Mouse (Mus musculus): ENCODE measurements around the gene Procr. TPM values are rescaled to one million over a fixed set of nuclear protein-coding genes. Genes with fewer than 3 reads are reported as not detected.

Gene Procr
- polyA plus RNA-seq, 1 experiment from 2014 or later, result 2.3 TPM

DNA sequence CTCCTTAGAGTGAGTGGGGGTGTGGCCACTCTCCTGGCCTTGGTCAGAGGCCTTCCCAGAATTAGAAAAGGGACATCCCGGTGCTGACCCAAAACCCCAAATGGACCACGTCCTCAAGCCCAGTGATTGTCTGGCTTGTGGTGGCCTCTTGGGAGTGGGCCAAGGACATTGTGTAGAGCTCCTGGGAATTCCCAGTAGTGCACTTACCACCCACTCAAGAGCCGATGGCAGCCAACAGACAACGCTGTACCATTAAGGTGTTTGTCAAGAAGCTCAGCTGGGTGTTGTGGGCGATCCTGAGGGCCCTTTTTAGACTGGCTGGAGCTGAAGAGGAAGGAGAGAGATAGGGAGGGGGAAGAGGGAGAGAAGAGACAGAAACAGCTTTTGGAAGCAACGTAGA, 33.6 kb downstream of the Procr start:
- WGBS, result 84% methylated on average over 6 of the region's 6 CpGs

DNA sequence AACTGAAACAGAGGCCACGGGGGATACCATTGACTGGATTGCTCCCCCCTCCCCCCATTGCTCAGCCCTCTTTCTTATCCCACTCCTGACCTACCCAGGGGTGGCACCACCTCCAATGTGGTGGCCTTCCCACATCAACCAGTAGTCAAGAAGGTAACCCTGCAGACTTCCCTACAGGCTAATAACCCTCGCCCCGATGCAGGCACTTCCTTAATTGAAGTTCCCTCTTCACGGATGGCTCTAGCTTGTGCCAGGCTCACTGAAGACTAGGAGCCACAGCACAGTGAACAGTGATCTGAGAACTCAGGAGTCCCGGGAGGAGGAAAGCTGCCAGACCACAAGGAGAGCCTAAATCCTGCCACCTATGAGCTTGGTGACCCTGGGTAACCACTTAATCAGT, 36.0 kb downstream of the Procr start:
- ATAC-seq (ENCODE audit: low FRiP score, low TSS enrichment), result no peak

More for the DNA sequence above, 33.6 kb downstream of the Procr start:
- Histone ChIP-seq H3K4me2 (ENCODE audit: low read length) (no peak overlapping the region), H3K9ac (replicated peaks; ENCODE audit: low read length) (no peak overlapping the region), H3K36me3 (ENCODE audit: control insufficient read depth, insufficient read depth, low read length) (no peaks in the 10 kb centered on the region), H3K27me3 (ENCODE audit: control insufficient read depth, insufficient read depth, low read length) (no peaks in the 10 kb centered on the region), H3K4me3 (replicated peaks; ENCODE audit: low read depth, low read length) (no peak overlapping the region), H3K4me1 (ENCODE audit: control insufficient read depth, insufficient read depth, low read length) (no peaks in the 10 kb centered on the region), H3K27ac (replicated peaks; ENCODE audit: low read depth, low read length) (no peak overlapping the region), H3K9me3 (ENCODE audit: control insufficient read depth, low read length) (no peaks in the 10 kb centered on the region)
- ATAC-seq (ENCODE audit: low FRiP score, low TSS enrichment) (no peak), DNase-seq (no peak)

GRCm38 (mm10) chr2:155787949-155788931, 37.3 kb downstream of the Procr start:
- WGBS, result 82% methylated on average over 18 of the region's 18 CpGs
- DNase-seq (no peak), ATAC-seq (ENCODE audit: low FRiP score, low TSS enrichment) (no peak)
- Histone ChIP-seq H3K27ac (replicated peaks; ENCODE audit: low read depth, low read length) (no peak overlapping the region), H3K4me3 (replicated peaks; ENCODE audit: low read depth, low read length) (no peak overlapping the region), H3K4me1 (ENCODE audit: control insufficient read depth, insufficient read depth, low read length) (no peaks in the 10 kb centered on the region), H3K27me3 (ENCODE audit: control insufficient read depth, insufficient read depth, low read length) (no peaks in the 10 kb centered on the region), H3K36me3 (ENCODE audit: control insufficient read depth, insufficient read depth, low read length) (0 out of 2 replicates have a peak, but pooled peaks cover 5% of the 10 kb centered on the region), H3K9ac (replicated peaks; ENCODE audit: low read length) (no peak overlapping the region), H3K4me2 (ENCODE audit: low read length) (no peak overlapping the region), H3K9me3 (ENCODE audit: control insufficient read depth, low read length) (no peaks in the 10 kb centered on the region)

More for the DNA sequence above, 36.0 kb downstream of the Procr start:
- Histone ChIP-seq H3K9me3 (ENCODE audit: control insufficient read depth, low read length) (no peaks in the 10 kb centered on the region), H3K4me1 (ENCODE audit: control insufficient read depth, insufficient read depth, low read length) (no peaks in the 10 kb centered on the region), H3K27ac (replicated peaks; ENCODE audit: low read depth, low read length) (no peak overlapping the region), H3K27me3 (ENCODE audit: control insufficient read depth, insufficient read depth, low read length) (no peaks in the 10 kb centered on the region), H3K36me3 (ENCODE audit: control insufficient read depth, insufficient read depth, low read length) (no peaks in the 10 kb centered on the region), H3K9ac (replicated peaks; ENCODE audit: low read length) (no peak overlapping the region), H3K4me3 (replicated peaks; ENCODE audit: low read depth, low read length) (no peak overlapping the region), H3K4me2 (ENCODE audit: low read length) (no peak overlapping the region)
- 77% methylated on average over 5 of the region's 5 CpGs for WGBS
- no peak for DNase-seq

GRCm38 (mm10) chr2:155792899-155793298, 42.0 kb downstream of the Procr start:
- Histone ChIP-seq H3K4me1 (ENCODE audit: control insufficient read depth, insufficient read depth, low read length) (no peaks in the 10 kb centered on the region), H3K4me2 (ENCODE audit: low read length) (no peak overlapping the region), H3K27ac (replicated peaks; ENCODE audit: low read depth, low read length) (no peak overlapping the region), H3K36me3 (ENCODE audit: control insufficient read depth, insufficient read depth, low read length) (peaks cover 27% of the 10 kb centered on the region), H3K9me3 (ENCODE audit: control insufficient read depth, low read length) (no peaks in the 10 kb centered on the region), H3K27me3 (ENCODE audit: control insufficient read depth, insufficient read depth, low read length) (no peaks in the 10 kb centered on the region), H3K9ac (replicated peaks; ENCODE audit: low read length) (no peak overlapping the region), H3K4me3 (replicated peaks; ENCODE audit: low read depth, low read length) (no peak overlapping the region)
- DNase-seq (no peak), ATAC-seq (ENCODE audit: low FRiP score, low TSS enrichment) (no peak)
- WGBS, result 31% methylated on average over 12 of the region's 12 CpGs

DNA sequence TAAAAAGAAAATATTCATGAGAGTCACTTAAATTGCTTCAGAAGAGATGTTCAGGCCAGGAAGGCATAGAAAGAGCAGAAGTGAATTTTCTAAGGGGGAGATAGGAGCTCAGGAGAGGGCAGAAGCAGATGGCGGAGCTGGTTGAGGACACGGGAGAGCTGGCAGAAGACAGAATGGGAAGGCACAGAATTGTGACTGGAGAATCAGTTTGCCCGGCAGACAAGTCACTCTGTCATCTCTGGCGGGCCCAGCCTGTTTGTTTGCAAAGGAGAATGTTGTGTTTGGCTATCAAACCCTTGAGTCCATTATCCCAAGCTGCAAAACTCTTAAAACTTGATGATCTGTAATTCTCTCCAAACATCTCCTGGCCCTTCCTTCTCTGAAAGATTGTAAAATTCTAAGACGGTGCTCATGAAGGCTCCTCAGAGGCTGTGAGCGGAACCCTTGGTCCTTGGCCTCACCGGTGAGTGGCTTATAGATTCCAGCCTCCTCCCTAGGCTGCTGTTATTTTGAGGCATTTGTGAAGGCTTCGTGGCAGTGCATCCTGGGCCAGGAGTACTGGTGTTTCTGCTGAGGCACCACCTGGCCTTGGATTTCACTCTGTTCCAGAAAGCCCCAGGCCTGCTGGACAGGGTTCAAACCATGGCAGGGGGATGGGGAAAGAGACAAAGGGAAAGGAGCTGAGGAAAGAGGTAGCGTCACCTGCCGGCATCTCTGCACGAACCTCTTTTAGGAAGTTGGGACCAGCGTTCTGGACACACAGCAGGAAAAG, 43.9 kb downstream of the Procr start:
- Histone ChIP-seq H3K9me3 (ENCODE audit: control insufficient read depth, low read length) (no peaks in the 10 kb centered on the region), H3K4me3 (replicated peaks; ENCODE audit: low read depth, low read length) (no peak overlapping the region), H3K4me1 (ENCODE audit: control insufficient read depth, insufficient read depth, low read length) (no peaks in the 10 kb centered on the region), H3K27me3 (ENCODE audit: control insufficient read depth, insufficient read depth, low read length) (no peaks in the 10 kb centered on the region), H3K27ac (replicated peaks; ENCODE audit: low read depth, low read length) (no peak overlapping the region), H3K36me3 (ENCODE audit: control insufficient read depth, insufficient read depth, low read length) (peaks cover 42% of the 10 kb centered on the region), H3K9ac (replicated peaks; ENCODE audit: low read length) (no peak overlapping the region), H3K4me2 (ENCODE audit: low read length) (no peak overlapping the region)
- DNase-seq, result no peak
- ATAC-seq (ENCODE audit: low FRiP score, low TSS enrichment), result no peak
- WGBS, result 88% methylated on average over 12 of the region's 12 CpGs

- H3K4me1 ChIP-seq (ENCODE audit: control insufficient read depth, insufficient read depth, low read length), result no peaks in the 10 kb centered on the region
- H3K27ac ChIP-seq (replicated peaks; ENCODE audit: low read depth, low read length), result no peak overlapping the region
- DNase-seq (no peak), ATAC-seq (ENCODE audit: low FRiP score, low TSS enrichment) (no peak)
- no peak overlapping the region for H3K4me3 ChIP-seq (replicated peaks; ENCODE audit: low read depth, low read length)
- H3K4me2 ChIP-seq (ENCODE audit: low read length), result no peak overlapping the region
- H3K36me3 ChIP-seq (ENCODE audit: control insufficient read depth, insufficient read depth, low read length), result peaks cover 57% of the 10 kb centered on the region
- H3K27me3 ChIP-seq (ENCODE audit: control insufficient read depth, insufficient read depth, low read length), result no peaks in the 10 kb centered on the region
- H3K9me3 ChIP-seq (ENCODE audit: control insufficient read depth, low read length), result no peaks in the 10 kb centered on the region
- no peak overlapping the region for H3K9ac ChIP-seq (replicated peaks; ENCODE audit: low read length)
- WGBS, result 47% methylated on average over 3 of the region's 3 CpGs
These were observed 47.7 kb downstream of the Procr start for GRCm38 (mm10) chr2:155798613-155799012.

DNA sequence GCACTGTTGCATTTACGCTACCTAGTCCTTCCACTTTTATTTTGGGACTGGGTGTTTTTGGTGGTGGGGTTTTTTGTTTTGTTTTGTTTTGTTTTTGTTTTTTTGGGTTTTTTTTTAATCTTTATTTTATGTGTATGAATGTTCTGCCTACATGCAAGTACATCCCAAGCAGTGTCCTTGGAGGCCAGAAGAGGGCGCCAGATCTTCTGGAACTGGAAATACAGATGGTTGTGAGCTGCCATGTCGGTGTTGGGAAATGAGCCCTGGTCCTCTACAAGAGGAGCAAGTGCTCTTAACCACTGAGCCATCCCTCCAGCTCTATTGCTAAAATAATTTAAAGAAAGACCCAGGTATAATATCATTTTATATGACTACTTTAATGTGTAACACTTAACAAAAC, 51.8 kb downstream of the Procr start:
- Histone ChIP-seq H3K4me3 (replicated peaks; ENCODE audit: low read depth, low read length) (no peak overlapping the region), H3K9me3 (ENCODE audit: control insufficient read depth, low read length) (no peaks in the 10 kb centered on the region), H3K9ac (replicated peaks; ENCODE audit: low read length) (no peak overlapping the region), H3K27ac (replicated peaks; ENCODE audit: low read depth, low read length) (no peak overlapping the region), H3K36me3 (ENCODE audit: control insufficient read depth, insufficient read depth, low read length) (peaks cover 41% of the 10 kb centered on the region), H3K4me2 (ENCODE audit: low read length) (no peak overlapping the region), H3K27me3 (ENCODE audit: control insufficient read depth, insufficient read depth, low read length) (no peaks in the 10 kb centered on the region), H3K4me1 (ENCODE audit: control insufficient read depth, insufficient read depth, low read length) (no peaks in the 10 kb centered on the region)
- 54% methylated on average over 3 of the region's 3 CpGs for WGBS
- ATAC-seq (ENCODE audit: low FRiP score, low TSS enrichment) (no peak), DNase-seq (no peak)

DNA sequence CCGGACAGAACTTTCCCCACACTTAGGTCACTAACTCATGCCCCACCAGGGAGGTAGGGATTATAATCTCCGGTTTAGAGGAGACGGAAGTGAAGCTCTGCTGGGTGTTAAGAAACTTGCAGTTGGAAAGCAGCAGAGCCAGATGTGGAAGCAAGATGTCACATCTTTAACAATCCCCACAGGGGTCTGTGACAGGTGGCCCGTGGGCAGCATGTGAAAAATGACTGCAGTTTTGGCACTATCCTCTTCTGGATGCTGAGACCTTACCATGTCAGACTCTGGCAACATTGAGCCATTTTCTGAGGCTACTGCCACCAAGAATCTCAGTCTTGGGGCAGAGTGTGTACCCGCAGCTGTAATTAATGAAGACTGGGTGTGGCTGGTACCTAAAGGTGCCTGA, 53.1 kb downstream of the Procr start:
- Histone ChIP-seq H3K27me3 (ENCODE audit: control insufficient read depth, insufficient read depth, low read length) (no peaks in the 10 kb centered on the region), H3K9me3 (ENCODE audit: control insufficient read depth, low read length) (no peaks in the 10 kb centered on the region), H3K36me3 (ENCODE audit: control insufficient read depth, insufficient read depth, low read length) (peaks cover 34% of the 10 kb centered on the region), H3K4me1 (ENCODE audit: control insufficient read depth, insufficient read depth, low read length) (no peaks in the 10 kb centered on the region), H3K9ac (replicated peaks; ENCODE audit: low read length) (no peak overlapping the region), H3K4me2 (ENCODE audit: low read length) (no peak overlapping the region), H3K27ac (replicated peaks; ENCODE audit: low read depth, low read length) (no peak overlapping the region), H3K4me3 (replicated peaks; ENCODE audit: low read depth, low read length) (no peak overlapping the region)
- ATAC-seq (ENCODE audit: low FRiP score, low TSS enrichment) (no peak), DNase-seq (no peak)
- 82% methylated on average over 5 of the region's 5 CpGs for WGBS
